In the genomic region with DNA sequence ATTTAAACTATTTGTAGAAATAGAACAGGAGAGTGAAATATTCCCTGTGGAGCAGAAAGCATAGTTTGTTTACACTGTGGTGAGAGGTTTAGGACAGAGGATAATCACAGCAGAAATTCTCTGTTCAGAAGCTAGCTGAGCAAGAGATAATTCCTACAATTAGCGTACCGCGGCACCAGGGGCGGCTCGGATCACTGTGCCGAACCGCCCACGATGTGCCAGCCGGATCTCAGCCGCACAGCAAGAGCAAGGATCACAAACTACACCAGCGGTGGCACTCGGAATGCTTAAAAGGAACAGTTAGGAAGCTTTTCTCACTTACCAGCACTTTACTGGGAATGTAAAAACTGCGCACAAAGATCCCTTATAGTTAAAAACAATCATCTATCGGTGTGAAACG, we compare ENCODE assay signal across 12 mouse cellular contexts. TPM values are rescaled to one million over a fixed set of nuclear protein-coding genes. Genes with fewer than 3 reads are reported as not detected.
DNase-seq lines count a peak whose midpoint lies in the region; ATAC-seq lines count a peak whose summit lies in the region.
"Had no signal": no experiment of that assay in that cellular context is flagged by ENCODE, and none has a peak within 500 bp of the region (broad histone marks: within the 10 kb centered on the region; RNA-seq: fewer than 3 reads in every experiment).

No protein-coding gene starts in this region.

- H3K27ac ChIP-seq in embryonic facial prominence, embryonic 12.5 days, result no peak overlapping the region
- H3K27ac ChIP-seq in embryonic facial prominence, embryonic 10.5 days (replicated peaks), result no peak overlapping the region
- no peak overlapping the region for H3K27ac ChIP-seq in forebrain, embryonic 13.5 days
- H3K27ac ChIP-seq: hindbrain, postnatal 0 days; stomach, embryonic 15.5 days had no signal

- DNase-seq in embryonic facial prominence, embryonic 10.5 days (ENCODE audit: low spot score), result no peak
- DNase-seq in left cerebral cortex, adult 18-20 months (ENCODE audit: low spot score in 2 of 2), result peak; percentile 3 to 12
- no peak for DNase-seq in left cerebral cortex, postnatal 4 days
- peak; percentile 3 to 5 for DNase-seq in frontal cortex, postnatal 14 days (ENCODE audit: low spot score in 2 of 2)
- no peak for DNase-seq in lung, postnatal 36 days
- DNase-seq: gastrocnemius, postnatal 10 days had no signal

- H3K4me3 ChIP-seq in embryonic facial prominence, embryonic 12.5 days, result no peak overlapping the region
- no peak overlapping the region for H3K4me3 ChIP-seq in embryonic facial prominence, embryonic 10.5 days
- H3K4me3 ChIP-seq in forebrain, embryonic 13.5 days, result no peak overlapping the region
- H3K4me3 ChIP-seq: stomach, embryonic 15.5 days had no signal

- H3K4me2 ChIP-seq in embryonic facial prominence, embryonic 12.5 days (replicated peaks), result 0 out of 2 replicates have a peak overlapping the region, but pooled peaks have one; percentile 15
- no peak overlapping the region for H3K4me2 ChIP-seq in forebrain, embryonic 13.5 days
- H3K4me2 ChIP-seq: stomach, embryonic 15.5 days had no signal

- H3K4me1 ChIP-seq in embryonic facial prominence, embryonic 12.5 days, result 0 out of 2 replicates have a peak, but pooled peaks cover 3% of the 10 kb centered on the region
- H3K4me1 ChIP-seq in embryonic facial prominence, embryonic 10.5 days, result peaks cover 6% of the 10 kb centered on the region; the same call in 1 of the 2 replicates
- no peaks in the 10 kb centered on the region for H3K4me1 ChIP-seq in forebrain, embryonic 13.5 days
- H3K4me1 ChIP-seq: stomach, embryonic 15.5 days had no signal

- intact Hi-C loops in left cerebral cortex, postnatal 4 days (cut with DNase I), result no loop called here

- no peaks in the 10 kb centered on the region for H3K9me3 ChIP-seq in embryonic facial prominence, embryonic 12.5 days
- no peaks in the 10 kb centered on the region for H3K9me3 ChIP-seq in embryonic facial prominence, embryonic 10.5 days
- no peaks in the 10 kb centered on the region for H3K9me3 ChIP-seq in forebrain, embryonic 13.5 days (replicated peaks)
- H3K9me3 ChIP-seq: stomach, embryonic 15.5 days had no signal

- ATAC-seq in embryonic facial prominence, embryonic 12.5 days (ENCODE audit: insufficient number of reproducible peaks, insufficient read depth, low FRiP score, low TSS enrichment), result no peak
- peak; percentile 21; the same call in 1 of the 2 replicates for ATAC-seq in megakaryocyte, adult 5-6 weeks (ENCODE audit: poor library complexity, severe bottlenecking)
- ATAC-seq in forebrain, embryonic 13.5 days, result no peak
- ATAC-seq: hindbrain, postnatal 0 days; Patski had no signal

- H3K27me3 ChIP-seq in embryonic facial prominence, embryonic 12.5 days, result no peaks in the 10 kb centered on the region
- no peaks in the 10 kb centered on the region for H3K27me3 ChIP-seq in embryonic facial prominence, embryonic 10.5 days (replicated peaks; ENCODE audit: low read depth, poor library complexity, severe bottlenecking)
- no peaks in the 10 kb centered on the region for H3K27me3 ChIP-seq in forebrain, embryonic 13.5 days
- H3K27me3 ChIP-seq: stomach, embryonic 15.5 days had no signal

- 52% methylated on average over 15 of the region's 15 CpGs for WGBS in embryonic facial prominence, embryonic 12.5 days
- 50% methylated on average over 15 of the region's 15 CpGs for WGBS in embryonic facial prominence, embryonic 10.5 days
- 46% methylated on average over 15 of the region's 15 CpGs for WGBS in forebrain, embryonic 13.5 days

- no peak overlapping the region for H3K9ac ChIP-seq in embryonic facial prominence, embryonic 12.5 days
- no peak overlapping the region for H3K9ac ChIP-seq in forebrain, embryonic 13.5 days
- H3K9ac ChIP-seq: stomach, embryonic 15.5 days had no signal

- H3K36me3 ChIP-seq in embryonic facial prominence, embryonic 12.5 days, result no peaks in the 10 kb centered on the region
- no peaks in the 10 kb centered on the region for H3K36me3 ChIP-seq in embryonic facial prominence, embryonic 10.5 days (replicated peaks)
- H3K36me3 ChIP-seq in forebrain, embryonic 13.5 days (ENCODE audit: poor library complexity, severe bottlenecking), result no peaks in the 10 kb centered on the region
- H3K36me3 ChIP-seq: stomach, embryonic 15.5 days had no signal

RNA-seq across cellular contexts. Expression of a gene that starts 28.5 kb away (rescaled TPM):
- polyA plus RNA-seq in embryonic facial prominence, embryonic 12.5 days (2016; fragmentation: Nextera tagmentation; extraction: Ambion mirVana), result 6.4 and 7.3 TPM in 2 replicates
- 9.1 and 10.5 TPM in 2 replicates for polyA plus RNA-seq in embryonic facial prominence, embryonic 10.5 days (2016; fragmentation: Nextera tagmentation; extraction: Ambion mirVana)
- total RNA-seq in left cerebral cortex, adult 18-20 months (2021), result 10 to 100 TPM; 29.6 to 31.6 TPM
- total RNA-seq in left cerebral cortex, postnatal 4 days (2021), result 10 to 100 TPM; 19.2 to 19.3 TPM
- total RNA-seq in megakaryocyte, adult 5-6 weeks (2015), result 7.5 and 9.3 TPM in 2 replicates
- total RNA-seq in megakaryocyte, adult 5-6 weeks (2017), result 13.4 and 19.1 TPM in 2 replicates
- polyA plus RNA-seq in forebrain, embryonic 13.5 days (2015; fragmentation: Nextera tagmentation; extraction: Ambion mirVana), result 2.1 and 3.0 TPM in 2 replicates

RNA-seq across cellular contexts. Expression of a gene that starts 53.5 kb away (rescaled TPM):
- polyA plus RNA-seq in embryonic facial prominence, embryonic 12.5 days (2016; fragmentation: Nextera tagmentation; extraction: Ambion mirVana), result 1,151 and 1,201 TPM in 2 replicates
- 1,198 and 1,219 TPM in 2 replicates for polyA plus RNA-seq in embryonic facial prominence, embryonic 10.5 days (2016; fragmentation: Nextera tagmentation; extraction: Ambion mirVana)
- total RNA-seq in left cerebral cortex, adult 18-20 months (2021), result 100 to 1,000 TPM; 416 to 437 TPM
- 100 to 1,000 TPM; 534 to 591 TPM for total RNA-seq in left cerebral cortex, postnatal 4 days (2021)
- 2,058 and 2,275 TPM in 2 replicates for total RNA-seq in megakaryocyte, adult 5-6 weeks (2015)
- 3,397 and 3,773 TPM in 2 replicates for total RNA-seq in megakaryocyte, adult 5-6 weeks (2017)
- 840 and 952 TPM in 2 replicates for polyA plus RNA-seq in forebrain, embryonic 13.5 days (2015; fragmentation: Nextera tagmentation; extraction: Ambion mirVana)

Comparison
In these comparisons a context has a peak if more than half of its experiments do, and no peak if none do; other contexts are left out.
1. DNase-seq: peak in left cerebral cortex, adult 18-20 months (2 of 2) and frontal cortex, postnatal 14 days (2 of 2); none in embryonic facial prominence, embryonic 10.5 days (single experiment), left cerebral cortex, postnatal 4 days (single experiment) and lung, postnatal 36 days (single experiment).